Mouse (Mus musculus) forebrain, embryonic 10.5 days (tissue): ENCODE results near the gene Serinc3. TPM values are rescaled to one million over a fixed set of nuclear protein-coding genes. Genes with fewer than 3 reads are reported as not detected.
"Not testable (repeated sequence)": the region's sequence is repeated elsewhere in the genome, so short reads cannot be mapped to it uniquely, and the experiment has no call there.

Experiments used
- DNase-seq: peaks from one replicate; pipeline ENCODE4 v3.0.0-alpha.2; 2017; ENCODE audit warnings: low spot score; ENCODE audit errors: extremely low spot score
- H3K27ac ChIP-seq: fragments of 300-500 bp; sonication (generic); 2 replicates; pipeline ENCODE4 v1.5.1; 2016; ENCODE audit warnings: mild to moderate bottlenecking
- H3K27me3 ChIP-seq: fragments of 300-500 bp; sonication (generic); 2 replicates; pipeline ENCODE4 v1.6.1; 2016; ENCODE audit warnings: mild to moderate bottlenecking; ENCODE audit not compliant: poor library complexity, severe bottlenecking
- H3K36me3 ChIP-seq: fragments of 300-500 bp; sonication (generic); replicated peaks from 2 replicates; pipeline ENCODE4 v1.6.1; 2016; ENCODE audit warnings: mild to moderate bottlenecking, moderate library complexity
- H3K4me1 ChIP-seq: fragments of 300-500 bp; sonication (generic); 2 replicates; pipeline ENCODE4 v1.6.1; 2016
- H3K4me3 ChIP-seq: fragments of 300-500 bp; sonication (generic); 2 replicates; pipeline ENCODE4 v1.5.1; 2016; ENCODE audit warnings: mild to moderate bottlenecking, moderate library complexity
- H3K9me3 ChIP-seq: fragments of 300-500 bp; sonication (generic); 2 replicates; pipeline ENCODE4 v1.6.1; 2016; ENCODE audit warnings: mild to moderate bottlenecking, moderate library complexity
- WGBS: fragments of 180-500 bp; shearing (Covaris S2); methylation state at CpG from one replicate; pipeline ENCODE4 v1.1.7; 2016; 5-methylcytosine and 5-hydroxymethylcytosine counted together
- polyA plus RNA-seq: library from polyadenylated mRNA; unstranded; fragments of >200 nt; fragmentation: Nextera tagmentation; extraction: Ambion mirVana; gene quantifications from 2 replicates; pipeline ENCODE4 v1.2.1, GENCODE M21; 2016

The Serinc3 gene
- polyA plus RNA-seq, 1 experiment from 2014 or later, result 24.1 TPM

DNA sequence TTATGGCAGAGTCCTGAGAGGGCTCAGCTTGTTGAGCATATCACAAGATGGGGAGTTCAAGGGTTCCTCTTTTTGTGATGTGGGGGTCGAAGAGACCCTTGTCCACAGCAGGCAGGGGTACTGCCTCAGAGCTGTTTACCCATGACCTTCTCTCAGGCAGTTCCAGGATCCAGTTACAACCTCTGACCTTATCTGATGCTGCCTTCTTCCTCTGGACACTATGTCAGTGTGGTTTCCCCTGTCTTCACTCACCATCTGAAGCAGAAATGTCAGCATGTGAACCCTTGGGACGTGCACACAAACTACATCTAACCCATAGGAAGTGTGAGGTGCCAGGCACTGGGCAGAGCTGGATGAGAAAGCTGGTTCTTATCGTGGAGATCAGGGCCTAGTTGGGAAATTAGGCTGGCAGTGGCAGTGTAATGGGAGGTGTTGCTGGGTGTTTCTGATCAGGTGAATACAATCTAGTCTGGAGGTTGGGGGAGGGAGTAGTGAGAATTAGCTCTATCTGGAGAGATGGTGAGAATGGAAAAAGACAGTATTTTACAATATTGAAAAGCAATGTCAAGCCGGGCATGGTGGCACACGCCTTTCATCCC, 15.3 kb upstream of the Serinc3 start:
- Histone ChIP-seq H3K4me1 (peaks cover 36% of the 10 kb centered on the region), H3K4me3 (no peak overlapping the region), H3K27ac (no peak overlapping the region), H3K36me3 (peaks cover 14% of the 10 kb centered on the region), H3K27me3 (no peaks in the 10 kb centered on the region), H3K9me3 (0 out of 2 replicates have a peak, but pooled peaks cover 3% of the 10 kb centered on the region)
- WGBS, result 82% methylated on average over 5 of the region's 5 CpGs
- DNase-seq, result no peak

GRCm38 (mm10) chr2:163659431-163659830, 14.5 kb upstream of the Serinc3 start:
- Histone ChIP-seq H3K4me1 (peaks cover 36% of the 10 kb centered on the region), H3K9me3 (0 out of 2 replicates have a peak, but pooled peaks cover 3% of the 10 kb centered on the region), H3K27ac (peak overlapping the region; percentile 96), H3K36me3 (peaks cover 12% of the 10 kb centered on the region), H3K27me3 (no peaks in the 10 kb centered on the region), H3K4me3 (peak overlapping the region; percentile 82)
- 80% methylated on average over 12 of the region's 12 CpGs for WGBS
- no peak for DNase-seq

- Histone ChIP-seq H3K4me3 (peak overlapping the region; percentile 82), H3K27me3 (no peaks in the 10 kb centered on the region), H3K4me1 (peaks cover 36% of the 10 kb centered on the region), H3K27ac (peak overlapping the region; percentile 96), H3K9me3 (0 out of 2 replicates have a peak, but pooled peaks cover 3% of the 10 kb centered on the region), H3K36me3 (peaks cover 8% of the 10 kb centered on the region; the same call in 1 of the 2 replicates)
- 2% methylated on average over 8 of the region's 8 CpGs for WGBS
- no peak for DNase-seq
Measured at GRCm38 (mm10) chr2:163658941-163659340, 14.0 kb upstream of the Serinc3 start.

- peak within 1 kb of the TSS; percentile 96 for H3K27ac ChIP-seq
- under 1% methylated on average over 71 of the region's 71 CpGs for WGBS
- 0 out of 2 replicates have a peak, but pooled peaks cover 7% of the 10 kb centered on the region for H3K36me3 ChIP-seq
- H3K27me3 ChIP-seq, result no peaks in the 10 kb centered on the region
- DNase-seq, result peak; percentile 84
- peaks cover 36% of the 10 kb centered on the region for H3K4me1 ChIP-seq
- peak within 1 kb of the TSS; percentile 82 for H3K4me3 ChIP-seq
- 0 out of 2 replicates have a peak, but pooled peaks cover 3% of the 10 kb centered on the region for H3K9me3 ChIP-seq
Measured at GRCm38 (mm10) chr2:163657975-163658886, 13.3 kb upstream of the Serinc3 start, which contains the start of gene Pkig. Pkig (plus strand) TSS chr2:163658386.

DNA sequence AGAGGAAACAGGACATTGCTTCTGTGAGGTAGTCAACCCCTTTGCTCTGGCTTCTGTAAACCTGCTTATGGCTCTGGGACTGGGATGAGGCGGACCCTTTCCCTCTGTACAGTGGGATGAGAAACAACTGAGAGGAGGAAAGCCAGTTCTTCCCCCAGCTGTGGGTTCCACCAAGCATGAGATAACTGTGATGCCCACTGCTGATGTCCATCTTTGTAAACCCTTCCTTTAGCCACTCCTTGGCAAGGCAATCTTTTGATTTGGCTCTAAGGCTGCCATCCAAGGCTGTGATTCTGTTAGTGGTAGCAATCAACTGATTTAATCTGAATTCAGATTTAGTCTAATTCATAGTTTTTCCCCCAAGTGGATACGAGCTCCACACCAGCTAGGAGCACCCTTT, 12.6 kb upstream of the Serinc3 start:
- Histone ChIP-seq H3K9me3 (0 out of 2 replicates have a peak, but pooled peaks cover 3% of the 10 kb centered on the region), H3K36me3 (0 out of 2 replicates have a peak, but pooled peaks cover 7% of the 10 kb centered on the region), H3K27me3 (no peaks in the 10 kb centered on the region), H3K4me1 (peaks cover 36% of the 10 kb centered on the region), H3K27ac (no peak overlapping the region), H3K4me3 (no peak overlapping the region)
- WGBS, result 87% methylated on average over 2 of the region's 2 CpGs
- DNase-seq, result no peak

- H3K9me3 ChIP-seq, H3K27me3 ChIP-seq, DNase-seq, H3K27ac ChIP-seq, H3K4me3 ChIP-seq, H3K36me3 ChIP-seq: not testable (repeated sequence)
- peaks cover 25% of the 10 kb centered on the region for H3K4me1 ChIP-seq
- 93% methylated on average over 9 of the region's 12 CpGs for WGBS
Measured at GRCm38 (mm10) chr2:163655699-163656098, 10.8 kb upstream of the Serinc3 start.

DNA sequence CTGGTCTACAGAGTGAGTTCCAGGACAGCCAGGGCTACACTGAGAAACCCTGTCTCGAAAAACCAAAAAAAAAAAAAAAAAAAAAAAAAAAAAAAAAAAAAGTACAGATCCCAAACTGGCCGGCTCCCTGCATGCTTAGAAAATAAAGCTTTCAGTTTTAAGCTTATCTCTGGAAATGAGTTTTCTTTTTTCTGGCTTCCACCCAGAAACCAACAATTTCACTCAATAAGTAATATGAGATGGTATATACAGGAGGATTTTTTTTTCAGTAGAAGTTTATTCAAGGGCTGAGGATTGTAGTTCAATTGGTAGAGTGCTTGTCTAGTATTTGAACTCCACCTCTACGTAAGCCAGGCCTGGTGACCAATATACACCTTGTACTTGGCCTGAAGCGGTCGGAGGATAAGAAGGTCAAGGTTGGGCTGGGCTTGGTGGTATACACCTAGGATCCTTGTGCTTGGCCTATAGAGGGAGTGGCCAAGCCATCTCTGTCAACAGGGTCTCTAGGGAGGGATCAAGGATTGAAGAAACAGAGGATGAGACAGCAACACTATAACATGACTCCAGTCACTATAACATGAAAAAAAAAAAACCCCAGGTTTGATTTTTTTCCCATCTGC, 1.6 kb upstream of the Serinc3 start:
- WGBS, result 93% methylated on average over 5 of the region's 5 CpGs
- no peak for DNase-seq
- H3K27ac ChIP-seq, result no peak overlapping the region
- no peak overlapping the region for H3K4me3 ChIP-seq
- H3K9me3 ChIP-seq, result peaks cover 10% of the 10 kb centered on the region
- H3K27me3 ChIP-seq, result no peaks in the 10 kb centered on the region
- H3K36me3 ChIP-seq, result peaks cover 10% of the 10 kb centered on the region
- H3K4me1 ChIP-seq, result peaks cover 23% of the 10 kb centered on the region

DNA sequence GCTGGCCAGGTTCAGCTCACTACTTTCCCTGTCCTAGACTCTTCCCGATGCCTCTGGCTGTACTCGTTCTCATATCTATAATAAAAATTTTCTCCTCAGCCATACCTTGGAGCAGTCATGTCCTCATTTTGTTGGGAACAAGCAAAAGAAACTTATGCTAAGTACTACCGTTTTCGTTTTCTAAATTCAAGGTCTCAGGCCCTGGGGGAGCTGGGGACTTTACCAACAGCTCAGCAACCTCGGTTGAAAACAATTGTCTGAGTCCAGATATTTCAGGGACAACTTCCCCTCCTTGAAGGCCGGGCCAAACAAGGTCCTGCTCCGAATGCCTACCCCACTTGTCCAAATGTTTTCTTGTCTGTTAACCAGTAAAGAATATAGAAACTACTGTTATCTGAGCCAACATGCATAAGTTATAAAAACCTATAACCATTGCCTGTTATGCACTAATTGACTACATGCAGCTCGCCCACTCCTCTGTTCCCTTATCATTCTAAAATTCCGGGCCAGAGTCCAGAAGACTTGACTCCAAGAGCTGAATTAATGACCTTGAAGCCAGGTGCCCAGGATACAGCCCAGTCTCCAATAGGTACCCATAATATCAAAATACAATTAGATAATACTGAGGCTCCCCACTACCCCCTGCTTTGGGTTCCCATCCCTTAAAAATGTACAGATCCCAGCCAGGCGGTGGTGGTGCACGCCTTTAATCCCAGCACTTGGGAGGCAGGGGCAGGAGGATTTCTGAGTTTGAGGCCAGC, 949 bp upstream of the Serinc3 start:
- 80% methylated on average over 11 of the region's 11 CpGs for WGBS
- peaks cover 17% of the 10 kb centered on the region for H3K36me3 ChIP-seq
- H3K4me1 ChIP-seq, result peaks cover 23% of the 10 kb centered on the region
- H3K9me3 ChIP-seq, result peaks cover 10% of the 10 kb centered on the region
- H3K4me3 ChIP-seq, result peak overlapping the region; percentile 96; the same call in 1 of the 2 replicates
- H3K27ac ChIP-seq, result peak overlapping the region; percentile 97
- H3K27me3 ChIP-seq, result no peaks in the 10 kb centered on the region
- no peak for DNase-seq

GRCm38 (mm10) chr2:163644047-163644446, 884 bp downstream of the Serinc3 start:
- 16% methylated on average over 4 of the region's 4 CpGs for WGBS
- peak overlapping the region; percentile 96 for H3K4me3 ChIP-seq

GRCm38 (mm10) chr2:163643576-163643971, 1.4 kb downstream of the Serinc3 start:
- peaks cover 22% of the 10 kb centered on the region for H3K36me3 ChIP-seq
- WGBS, result 87% methylated on average over 2 of the region's 2 CpGs
- H3K4me3 ChIP-seq, result peak overlapping the region; percentile 96
- peaks cover 23% of the 10 kb centered on the region for H3K4me1 ChIP-seq
- no peaks in the 10 kb centered on the region for H3K9me3 ChIP-seq
- no peak for DNase-seq
- H3K27me3 ChIP-seq, result no peaks in the 10 kb centered on the region
- peak overlapping the region; percentile 97 for H3K27ac ChIP-seq

More at GRCm38 (mm10) chr2:163644047-163644446, 884 bp downstream of the Serinc3 start:
- peak overlapping the region; percentile 97 for H3K27ac ChIP-seq
- no peaks in the 10 kb centered on the region for H3K9me3 ChIP-seq
- no peaks in the 10 kb centered on the region for H3K27me3 ChIP-seq
- H3K4me1 ChIP-seq, result peaks cover 23% of the 10 kb centered on the region
- peaks cover 20% of the 10 kb centered on the region for H3K36me3 ChIP-seq
- DNase-seq, result no peak

GRCm38 (mm10) chr2:163642685-163643575, 2.0 kb downstream of the Serinc3 start:
- Histone ChIP-seq H3K4me3 (peak overlapping the region; percentile 96), H3K36me3 (peaks cover 23% of the 10 kb centered on the region), H3K9me3 (no peaks in the 10 kb centered on the region), H3K27me3 (no peaks in the 10 kb centered on the region), H3K27ac (no peak overlapping the region; the same call in 1 of the 2 replicates), H3K4me1 (peaks cover 23% of the 10 kb centered on the region)
- no peak for DNase-seq
- WGBS, result 94% methylated on average over 30 of the region's 30 CpGs
